Mouse (Mus musculus): ENCODE results near the gene Trim5.
"Not testable (repeated sequence)": the region's sequence is repeated elsewhere in the genome, so short reads cannot be mapped to it uniquely, and the experiment has no call there.

Gene Trim5

DNA sequence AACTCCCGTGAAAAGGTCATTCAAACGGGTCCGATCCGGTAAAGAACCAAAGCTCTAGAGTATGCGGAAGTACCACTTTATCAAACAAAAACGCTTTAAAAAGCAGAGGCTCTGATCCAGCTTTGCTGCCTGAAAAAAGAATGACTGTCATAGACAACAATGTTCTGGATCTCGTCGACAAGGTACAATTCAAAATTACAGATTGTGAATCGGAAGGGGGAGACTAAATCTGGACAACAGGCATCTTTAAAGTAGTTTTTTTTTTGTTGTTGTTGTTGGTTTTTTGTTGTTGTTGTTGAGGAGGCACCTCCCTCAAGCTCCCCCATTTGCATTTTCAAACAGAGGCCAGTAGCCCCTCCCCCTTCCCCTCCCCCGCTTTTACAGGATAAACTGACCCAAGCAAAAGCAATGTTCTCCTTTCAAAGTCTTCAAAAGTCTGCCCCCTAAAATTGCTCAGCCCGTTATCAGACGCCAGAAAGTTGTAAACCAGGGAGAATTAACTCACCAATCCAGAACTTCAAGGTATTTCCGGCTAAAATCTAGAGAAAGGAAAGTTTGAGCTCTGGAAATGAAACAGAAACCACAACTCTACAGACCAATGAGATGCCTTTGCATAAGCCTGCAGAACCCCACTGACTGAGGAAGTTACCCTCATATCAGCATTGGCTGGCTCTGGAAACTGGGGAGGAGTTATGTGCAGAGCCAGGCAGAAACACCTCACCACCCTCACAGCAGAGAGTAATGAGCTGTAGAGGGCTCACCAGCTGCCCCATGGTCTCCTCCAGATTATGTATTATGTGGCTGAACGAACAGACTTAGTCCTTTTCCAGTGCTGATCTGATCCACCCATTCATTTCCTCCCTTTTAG lies at the start of gene Trim5:
Gene Trim5 (minus strand): TSS at position 519 of the 868 bp plus-strand sequence.
- DNase-seq: not testable (repeated sequence)

DNA sequence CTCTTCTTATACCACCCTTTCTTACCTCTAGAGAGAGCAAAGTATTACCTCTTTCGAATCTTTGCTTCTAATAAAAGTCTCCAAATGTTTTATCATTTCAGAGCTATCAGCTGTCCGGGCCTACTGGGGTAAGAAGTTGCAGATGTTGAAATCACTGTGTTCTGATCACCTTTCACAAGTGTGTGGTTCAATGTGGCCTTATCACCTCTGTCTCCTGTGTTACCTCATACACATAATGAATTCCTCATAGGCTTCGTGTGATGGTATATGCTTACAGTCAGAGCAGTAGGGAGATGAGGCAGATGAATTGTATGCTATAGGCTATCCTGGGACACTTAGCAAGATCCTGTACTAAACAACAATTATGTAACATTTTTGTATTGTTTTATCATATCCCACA lies 47.7 kb upstream of the Trim5 start:
- not testable (repeated sequence) for DNase-seq

DNA sequence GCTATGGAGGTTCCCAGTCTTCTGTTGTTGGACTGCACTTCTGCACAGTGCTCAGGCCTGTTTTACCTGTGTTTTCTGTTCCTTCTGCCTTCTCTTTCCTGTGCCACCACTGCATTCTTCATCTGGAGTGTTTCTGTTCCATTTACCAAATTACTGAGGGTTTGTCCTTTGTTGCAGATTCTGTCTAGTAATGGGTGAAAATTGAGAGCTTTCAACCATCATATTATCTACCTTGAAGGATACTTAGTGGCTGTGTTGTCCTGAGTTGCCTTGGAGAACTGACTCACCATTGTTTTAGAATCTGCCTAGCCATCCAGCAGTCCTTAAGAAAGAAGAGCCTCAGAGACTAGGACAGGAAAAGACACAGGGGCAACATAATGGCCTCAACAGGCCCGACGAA lies 41.3 kb upstream of the Trim5 start, which contains the start of gene Trim34b:
Gene Trim34b (plus strand): TSS at position 301 of the 400 bp plus-strand sequence.
- DNase-seq: not testable (repeated sequence)

DNA sequence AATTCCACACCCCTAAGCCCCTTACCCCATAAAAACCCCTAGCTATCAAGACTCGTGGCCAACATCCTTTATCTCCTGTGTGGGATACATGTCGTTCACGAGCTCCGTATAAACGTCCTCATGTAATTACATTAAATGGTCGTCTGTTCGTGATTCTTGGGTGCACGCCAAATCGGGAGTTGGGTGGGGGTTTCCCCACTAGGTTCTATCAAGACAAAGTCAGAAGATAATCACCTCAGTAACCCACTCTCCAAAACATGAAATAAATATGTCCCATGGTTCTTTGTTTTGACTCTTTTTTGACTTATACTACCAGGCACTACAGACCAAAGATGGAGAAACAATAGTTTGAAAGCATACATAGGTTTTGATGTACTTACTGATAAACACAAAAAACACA lies 34.1 kb upstream of the Trim5 start:
- no peak for DNase-seq

DNA sequence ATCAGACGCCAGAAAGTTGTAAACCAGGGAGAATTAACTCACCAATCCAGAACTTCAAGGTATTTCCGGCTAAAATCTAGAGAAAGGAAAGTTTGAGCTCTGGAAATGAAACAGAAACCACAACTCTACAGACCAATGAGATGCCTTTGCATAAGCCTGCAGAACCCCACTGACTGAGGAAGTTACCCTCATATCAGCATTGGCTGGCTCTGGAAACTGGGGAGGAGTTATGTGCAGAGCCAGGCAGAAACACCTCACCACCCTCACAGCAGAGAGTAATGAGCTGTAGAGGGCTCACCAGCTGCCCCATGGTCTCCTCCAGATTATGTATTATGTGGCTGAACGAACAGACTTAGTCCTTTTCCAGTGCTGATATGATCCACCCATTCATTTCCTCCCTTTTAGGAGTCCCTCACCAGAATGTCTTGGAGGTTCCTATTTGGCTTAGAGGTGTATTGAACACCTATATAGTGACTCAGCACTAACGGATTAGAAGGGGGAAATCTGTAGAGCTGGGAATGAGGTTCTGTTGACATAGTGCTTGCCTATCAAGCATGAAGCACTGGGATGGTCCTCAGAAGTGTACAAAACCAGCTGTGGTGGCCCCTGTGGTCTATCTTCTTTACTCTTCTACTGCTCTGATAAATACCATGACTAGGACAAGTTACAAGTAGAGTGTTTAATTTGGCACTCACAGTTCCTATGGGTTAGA lies 27.6 kb upstream of the Trim5 start, which contains the start of gene Trim12a:
Gene Trim12a (minus strand): TSS at position 98 of the 712 bp plus-strand sequence.
- DNase-seq: not testable (repeated sequence)

DNA sequence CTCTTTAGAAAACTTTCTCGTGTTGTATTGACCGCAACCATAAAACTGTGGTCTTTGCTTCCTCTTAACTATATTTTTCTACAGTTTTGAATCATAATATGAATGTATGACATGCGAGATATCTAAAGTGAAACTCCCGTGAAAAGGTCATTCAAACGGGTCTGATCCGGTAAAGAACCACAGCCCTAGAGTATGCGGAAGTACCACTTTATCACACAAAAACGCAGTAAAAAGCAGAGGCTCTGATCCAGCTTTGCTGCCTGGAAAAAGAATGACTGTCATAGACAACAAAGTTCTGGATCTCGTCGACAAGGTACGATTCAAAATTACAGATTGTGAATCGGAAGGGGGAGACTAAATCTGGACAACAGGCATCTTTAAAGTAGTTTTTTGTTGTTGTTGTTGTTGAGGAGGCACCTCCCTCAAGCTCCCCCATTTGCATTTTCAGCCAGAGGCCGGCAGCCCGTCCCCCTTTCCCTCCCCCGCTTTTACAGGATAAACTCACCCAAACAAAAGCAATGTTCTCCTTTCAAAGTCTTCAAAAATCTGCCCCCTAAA lies 27.0 kb upstream of the Trim5 start:
- no peak for DNase-seq

DNA sequence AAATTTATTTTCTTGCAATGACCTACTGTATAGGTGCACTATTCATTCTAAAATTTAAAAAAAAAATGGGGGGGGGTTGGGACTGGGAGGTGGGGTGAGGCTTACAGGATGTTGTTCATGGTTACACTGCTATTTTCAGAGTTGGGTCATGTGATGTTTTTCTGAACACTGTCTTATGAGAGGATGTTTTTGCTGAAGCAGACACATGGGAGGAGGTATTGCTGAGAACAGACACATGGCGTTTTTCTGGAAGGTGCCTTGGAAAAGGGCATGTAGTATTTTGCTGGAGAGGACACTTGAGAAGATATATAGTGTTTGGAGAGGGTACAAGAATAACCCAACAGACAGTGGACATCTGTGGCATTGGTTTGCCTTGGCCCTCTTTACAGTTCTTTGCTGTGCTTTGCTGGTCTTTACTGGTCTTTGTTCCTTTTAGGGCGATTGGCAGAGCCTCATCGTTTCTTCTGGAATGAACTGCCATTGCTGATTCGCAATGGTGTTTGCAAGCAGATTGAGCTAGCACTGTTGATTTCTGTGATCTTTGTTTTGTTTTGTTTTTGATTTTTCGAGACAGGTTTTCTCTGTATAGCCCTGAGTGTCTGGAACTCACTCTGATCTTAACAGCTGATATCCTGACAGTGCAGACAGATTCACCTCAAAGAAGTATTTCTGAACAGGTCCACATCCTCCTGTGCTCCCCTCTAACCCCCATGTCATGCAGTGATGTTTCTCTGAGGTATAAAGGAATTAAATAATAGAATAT lies 3.9 kb upstream of the Trim5 start:
- no peak for DNase-seq

DNA sequence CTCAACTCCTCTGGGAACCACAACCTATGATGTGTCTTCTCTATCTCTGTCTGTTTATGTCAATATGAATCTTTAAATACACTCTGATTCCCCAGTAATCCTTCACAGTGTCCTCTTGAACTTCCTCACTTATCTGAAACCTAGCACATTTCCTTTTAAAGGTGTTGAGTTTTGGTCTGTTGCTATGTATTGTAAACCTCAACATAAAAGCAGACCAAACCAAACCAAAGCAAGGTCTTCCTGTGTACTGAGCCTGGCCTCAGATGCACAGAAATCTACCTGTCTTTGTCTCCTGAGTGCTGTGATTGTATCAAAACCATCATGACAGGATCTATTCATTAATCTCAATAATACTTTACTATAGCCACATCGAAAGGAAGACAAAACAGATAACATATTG lies 2.7 kb upstream of the Trim5 start:
- no peak for DNase-seq

DNA sequence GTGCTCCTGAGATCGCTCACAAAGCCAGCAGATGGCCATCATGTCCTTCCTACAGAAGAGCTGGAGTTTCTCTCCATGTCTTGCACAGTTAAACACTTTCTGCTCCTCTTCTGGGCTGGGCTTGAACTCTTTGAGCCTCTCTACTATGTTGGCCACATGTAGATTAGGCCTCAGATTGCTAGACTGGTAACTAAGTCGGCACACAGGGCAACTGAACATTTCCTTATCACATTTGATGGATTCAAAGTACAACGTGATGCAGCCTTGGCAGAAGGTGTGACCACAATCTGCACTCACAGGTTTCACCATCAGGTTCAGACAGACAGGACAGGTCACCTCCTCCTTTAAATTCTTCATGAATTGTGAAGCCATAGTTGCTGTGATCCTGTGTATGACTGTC lies 8.5 kb downstream of the Trim5 start:
- not testable (repeated sequence) for DNase-seq

DNA sequence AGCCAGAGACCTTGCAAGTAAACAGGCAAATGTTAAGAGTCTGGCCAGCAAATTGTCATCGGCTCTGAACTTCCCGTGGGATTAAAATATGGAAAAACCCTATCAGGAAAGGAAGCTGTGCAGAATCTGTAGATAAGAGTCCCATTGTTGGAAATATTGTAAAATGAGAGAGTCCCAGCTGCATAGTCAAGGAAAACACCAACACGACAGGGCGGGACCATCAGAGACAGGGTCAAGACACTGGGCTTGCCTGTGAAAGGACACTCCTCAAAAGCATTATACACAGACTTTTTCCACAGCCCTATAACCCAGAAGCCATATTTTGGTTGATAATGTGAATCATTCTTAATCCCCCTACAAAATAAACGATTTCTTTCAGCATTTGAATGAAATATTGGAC lies 22.6 kb downstream of the Trim5 start:
- not testable (repeated sequence) for DNase-seq

DNA sequence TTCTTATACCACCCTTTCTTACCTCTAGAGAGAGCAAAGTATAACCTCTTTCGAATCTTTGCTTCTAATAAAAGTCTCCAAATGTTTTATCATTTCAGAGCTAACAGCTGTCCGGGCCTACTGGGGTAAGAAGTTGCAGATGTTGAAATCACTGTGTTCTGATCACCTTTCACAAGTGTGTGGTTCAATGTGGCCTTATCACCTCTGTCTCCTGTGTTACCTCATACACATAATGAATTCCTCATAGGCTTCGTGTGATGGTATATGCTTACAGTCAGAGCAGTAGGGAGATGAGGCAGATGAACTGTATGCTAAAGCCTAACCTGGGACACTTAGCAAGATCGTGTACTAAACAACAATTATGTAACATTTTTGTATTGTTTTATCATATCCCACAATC lies 27.5 kb downstream of the Trim5 start:
- not testable (repeated sequence) for DNase-seq

DNA sequence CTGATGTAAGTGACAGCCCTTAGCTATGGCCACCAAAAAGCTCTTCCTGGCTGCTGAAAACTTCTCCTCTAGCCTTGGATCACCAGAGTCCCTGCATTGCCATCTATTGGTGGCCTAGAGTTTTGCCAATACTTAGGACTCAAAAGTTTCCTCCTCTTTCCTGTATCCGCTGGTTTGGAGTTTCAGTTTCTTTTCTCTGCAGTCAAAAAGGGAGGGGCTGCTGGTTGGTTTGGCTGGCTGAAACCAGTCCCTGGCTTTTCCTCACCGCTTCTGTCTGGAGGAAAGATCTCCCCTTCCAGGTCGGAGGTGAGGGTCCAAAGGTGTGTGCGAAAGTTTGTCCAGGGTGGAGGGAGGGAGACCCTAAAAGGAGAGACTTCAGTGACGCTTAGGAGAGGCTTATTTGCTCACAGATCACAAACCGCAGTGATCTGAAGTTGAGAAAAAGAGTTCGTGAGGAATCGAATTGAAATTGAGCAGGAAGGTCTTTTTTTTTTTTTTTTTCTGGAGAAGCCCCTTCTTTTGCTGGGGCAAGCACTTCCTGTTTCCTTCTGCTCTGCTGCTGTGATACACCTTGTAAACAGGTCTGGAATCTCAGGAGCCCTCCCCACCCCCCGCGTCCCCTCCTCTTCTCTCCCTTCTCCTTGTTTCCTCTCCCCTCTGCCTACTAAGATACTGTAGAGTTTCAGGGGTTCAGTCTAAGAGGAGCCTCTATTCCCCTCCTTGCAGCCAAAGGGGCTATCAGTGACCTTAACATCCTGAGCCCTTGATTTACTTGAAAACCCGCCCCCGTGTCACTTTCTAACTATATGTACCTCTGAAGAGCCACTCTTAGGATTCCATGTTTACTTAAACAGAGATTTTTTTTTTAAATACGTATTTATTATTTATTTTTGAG lies 43.4 kb downstream of the Trim5 start, which contains the start of gene Trim34a:
Gene Trim34a (plus strand): TSS at position 171 of the 895 bp plus-strand sequence.
- DNase-seq: no peak

DNA sequence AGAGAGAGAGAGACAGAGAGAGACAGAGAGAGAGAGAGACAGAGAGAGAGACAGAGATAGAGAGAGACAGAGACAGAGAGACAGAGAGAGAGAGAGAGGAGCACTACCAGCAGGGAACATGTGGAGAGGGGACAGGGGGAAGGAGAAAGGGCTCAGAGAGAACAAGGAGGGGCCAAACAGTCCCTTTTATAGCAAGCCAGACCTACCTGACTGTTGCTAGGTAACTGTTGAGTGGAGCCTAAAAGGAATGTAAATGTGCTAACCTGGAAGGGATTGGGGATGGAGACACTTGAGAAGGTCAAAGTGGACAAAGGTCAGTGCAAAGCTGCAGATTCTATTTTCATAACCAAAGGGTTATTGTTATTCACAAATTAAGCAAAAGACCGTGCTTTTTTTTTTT lies 44.3 kb downstream of the Trim5 start:
- no peak for DNase-seq

DNA sequence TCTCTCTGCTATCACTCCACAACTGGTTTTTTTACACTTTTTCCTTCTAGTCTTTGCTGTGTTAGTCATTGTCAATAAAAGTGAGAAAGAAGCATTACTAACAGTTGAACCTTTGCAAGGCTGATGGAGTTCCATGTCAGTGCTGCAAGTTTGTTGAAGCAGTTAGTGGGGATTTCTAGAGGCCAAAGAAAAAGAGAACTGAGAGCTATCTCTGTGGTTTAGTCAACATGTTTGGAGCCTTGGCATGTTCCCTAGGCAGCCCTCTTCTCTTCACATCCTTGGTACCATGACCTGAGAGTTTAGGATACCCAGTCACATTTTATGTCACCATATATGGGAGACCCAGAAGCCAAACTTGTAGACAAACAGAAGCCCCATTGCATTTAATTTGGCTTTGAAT lies 47.0 kb downstream of the Trim5 start:
- DNase-seq: no peak

DNA sequence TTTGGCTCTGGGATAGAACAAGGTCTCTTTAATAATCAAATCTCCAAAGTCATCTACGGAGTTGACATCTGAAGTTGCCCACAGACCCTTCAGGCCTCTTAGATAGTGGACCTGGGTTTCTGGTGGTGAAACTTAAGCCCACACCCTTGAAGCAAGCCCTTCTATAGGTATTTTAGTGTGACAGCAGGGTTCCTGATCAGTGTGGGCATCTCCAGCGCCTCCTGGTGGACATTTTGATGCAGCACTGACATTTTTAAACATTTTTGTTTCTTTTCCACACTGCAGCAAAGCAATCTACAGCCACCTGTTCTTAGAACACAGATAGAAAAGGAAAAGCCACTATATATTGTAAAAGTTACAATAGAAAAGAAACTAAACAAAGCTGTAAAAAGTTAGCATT lies 56.7 kb downstream of the Trim5 start:
- DNase-seq: peak; percentile 10

DNA sequence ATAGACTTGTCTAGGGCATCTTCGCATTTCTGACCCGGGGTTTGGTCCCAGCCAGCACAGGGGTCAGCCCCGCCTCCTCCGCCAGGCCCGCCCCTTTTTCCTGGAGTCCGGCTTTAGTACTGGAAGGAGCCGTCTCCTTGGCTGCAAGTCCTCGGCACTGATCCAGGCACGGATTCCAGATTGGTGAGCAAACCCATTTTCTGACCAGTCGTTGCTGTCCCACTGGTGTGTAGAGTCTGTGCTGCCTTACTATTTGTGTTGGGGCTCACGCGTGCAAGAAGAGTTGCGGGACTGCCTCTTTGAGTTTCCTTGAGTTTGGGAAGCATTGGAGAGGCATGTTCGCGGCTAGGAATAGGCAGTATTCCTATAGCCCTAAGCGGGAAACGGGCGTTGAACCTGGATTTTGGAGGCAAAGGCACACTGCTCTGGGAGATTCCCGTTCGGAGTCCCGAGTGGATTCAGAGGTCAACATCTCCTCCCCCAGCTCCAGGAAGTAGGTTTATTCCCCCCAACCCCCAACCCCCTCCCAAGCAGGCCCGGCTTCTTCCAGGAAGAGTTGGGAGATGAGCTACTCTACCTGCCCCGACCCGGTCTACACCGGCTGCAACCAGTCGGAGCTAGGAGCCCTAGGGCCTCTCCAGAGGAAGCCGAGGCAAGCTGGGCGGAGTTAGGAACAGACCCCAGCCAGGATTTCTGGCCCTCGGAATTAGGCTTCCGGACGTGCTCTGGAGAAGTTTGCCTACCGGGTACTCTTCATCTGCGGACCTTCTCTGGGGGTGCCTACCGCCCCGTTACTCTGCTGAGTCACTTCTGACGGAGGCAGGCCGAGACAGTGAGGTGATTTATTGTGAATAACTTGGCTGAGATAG lies 69.0 kb downstream of the Trim5 start, which contains the start of gene Trim6:
Gene Trim6 (plus strand): TSS at position 93 of the 869 bp plus-strand sequence.
- peak; percentile 15 for DNase-seq

DNA sequence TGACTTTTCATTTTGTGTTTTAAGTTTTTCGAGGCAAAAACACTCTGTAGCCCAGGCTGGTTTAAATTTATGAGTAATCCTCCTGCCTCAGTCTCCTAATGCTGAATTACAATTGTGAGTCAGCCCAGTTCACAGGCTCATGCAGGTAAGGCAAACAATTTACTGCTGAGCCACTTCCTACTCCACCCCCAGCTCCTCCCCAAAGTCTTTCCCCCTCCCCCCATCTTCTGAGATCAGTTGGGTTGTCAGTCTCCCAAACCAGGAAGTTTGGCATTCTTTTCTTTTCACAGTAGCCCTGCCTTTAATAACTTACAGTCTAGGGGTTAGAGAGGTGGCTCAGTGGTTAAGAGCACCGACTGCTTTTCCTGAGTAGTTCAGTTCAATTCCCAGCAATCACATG lies 70.0 kb downstream of the Trim5 start:
- no peak for DNase-seq

DNA sequence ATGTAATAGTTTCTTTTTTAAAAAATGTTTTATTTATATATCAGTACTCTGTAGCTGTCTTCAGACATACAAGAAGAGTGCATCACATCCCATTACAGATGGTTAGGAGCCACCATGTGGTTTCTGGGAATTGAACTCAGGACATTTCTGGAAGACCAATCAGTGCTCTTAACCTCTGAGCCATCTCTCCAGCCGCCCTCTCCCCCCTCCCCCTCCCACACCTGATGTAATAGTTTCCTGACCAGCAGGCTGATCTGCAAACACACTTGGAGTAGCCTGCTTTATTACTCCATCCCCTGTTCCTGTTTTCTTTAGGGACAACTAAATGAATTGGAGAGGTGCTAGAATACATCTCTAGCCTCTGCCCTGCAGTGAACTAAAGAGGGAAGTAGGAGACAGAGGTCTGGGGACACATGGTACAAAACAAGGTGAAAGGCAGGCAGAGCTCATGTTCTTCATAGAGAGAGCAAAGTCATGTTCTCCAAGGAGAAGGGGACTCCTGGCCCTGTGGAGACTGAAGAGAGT lies 71.8 kb downstream of the Trim5 start:
- no peak for DNase-seq
